Mouse (Mus musculus): ENCODE measurements around the gene Klf11. TPM values are rescaled to one million over a fixed set of nuclear protein-coding genes. Genes with fewer than 3 reads are reported as not detected.
"Not testable (repeated sequence)": the region's sequence is repeated elsewhere in the genome, so short reads cannot be mapped to it uniquely, and the experiment has no call there.

The Klf11 gene
- polyA plus RNA-seq, 1 experiment: 6.7 TPM

- Histone ChIP-seq H3K27ac (ENCODE audit: insufficient read depth, low read depth, low read length) (no peak overlapping the region), H3K4me3 (ENCODE audit: insufficient read depth, low read length) (no peak overlapping the region), H3K4me1 (ENCODE audit: control insufficient read depth, insufficient read depth, low read length) (peaks cover 12% of the 10 kb centered on the region)
- no peak for TF ChIP-seq POLR2A (IDR thresholded peaks at IDR 0.05; ENCODE audit: borderline replicate concordance, low read depth, low read length)
- no peak for TF ChIP-seq CTCF (IDR thresholded peaks at IDR 0.05; ENCODE audit: low read depth, low read length)
Measured at GRCm38 (mm10) chr12:24630220-24630619, 20.9 kb upstream of the Klf11 start.

GRCm38 (mm10) chr12:24632404-24632803, 18.7 kb upstream of the Klf11 start:
- no peak overlapping the region for H3K4me3 ChIP-seq (ENCODE audit: insufficient read depth, low read length)
- H3K4me1 ChIP-seq (ENCODE audit: control insufficient read depth, insufficient read depth, low read length): peaks cover 12% of the 10 kb centered on the region
- no peak overlapping the region for H3K27ac ChIP-seq (ENCODE audit: insufficient read depth, low read depth, low read length)
- TF ChIP-seq CTCF (IDR thresholded peaks at IDR 0.05; ENCODE audit: low read depth, low read length) (no peak), POLR2A (IDR thresholded peaks at IDR 0.05; ENCODE audit: borderline replicate concordance, low read depth, low read length) (no peak)

DNA sequence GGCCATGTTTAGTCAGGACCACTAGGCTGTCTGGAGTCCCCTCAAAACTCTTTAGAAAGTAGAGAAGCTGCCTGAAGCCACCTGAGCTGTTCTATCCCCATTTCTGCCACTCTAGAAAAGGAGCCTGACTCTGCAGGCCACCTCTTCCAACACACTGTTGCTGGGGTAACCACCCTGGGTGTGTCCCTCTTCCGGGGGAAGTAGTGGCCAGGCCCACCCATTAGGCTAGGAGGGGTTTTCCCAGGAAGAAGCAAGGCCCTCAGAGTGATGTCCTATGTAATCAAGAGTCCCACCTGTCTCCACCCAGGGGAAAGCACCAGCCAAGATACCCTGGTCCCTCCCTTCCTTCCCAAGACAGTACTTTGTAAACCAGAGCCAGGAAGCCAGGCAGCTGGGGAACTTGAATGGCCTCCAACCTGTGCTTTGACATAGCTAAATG, 17.3 kb upstream of the Klf11 start:
- peaks cover 12% of the 10 kb centered on the region for H3K4me1 ChIP-seq (ENCODE audit: control insufficient read depth, insufficient read depth, low read length)
- no peak overlapping the region for H3K27ac ChIP-seq (ENCODE audit: insufficient read depth, low read depth, low read length)
- TF ChIP-seq POLR2A (IDR thresholded peaks at IDR 0.05; ENCODE audit: borderline replicate concordance, low read depth, low read length) (no peak), CTCF (IDR thresholded peaks at IDR 0.05; ENCODE audit: low read depth, low read length) (no peak)
- H3K4me3 ChIP-seq (ENCODE audit: insufficient read depth, low read length): no peak overlapping the region

GRCm38 (mm10) chr12:24634212-24634611, 16.9 kb upstream of the Klf11 start:
- H3K4me1 ChIP-seq (ENCODE audit: control insufficient read depth, insufficient read depth, low read length): peaks cover 12% of the 10 kb centered on the region
- no peak overlapping the region for H3K27ac ChIP-seq (ENCODE audit: insufficient read depth, low read depth, low read length)
- H3K4me3 ChIP-seq (ENCODE audit: insufficient read depth, low read length): no peak overlapping the region
- TF ChIP-seq POLR2A (IDR thresholded peaks at IDR 0.05; ENCODE audit: borderline replicate concordance, low read depth, low read length): no peak
- TF ChIP-seq CTCF (IDR thresholded peaks at IDR 0.05; ENCODE audit: low read depth, low read length): no peak

DNA sequence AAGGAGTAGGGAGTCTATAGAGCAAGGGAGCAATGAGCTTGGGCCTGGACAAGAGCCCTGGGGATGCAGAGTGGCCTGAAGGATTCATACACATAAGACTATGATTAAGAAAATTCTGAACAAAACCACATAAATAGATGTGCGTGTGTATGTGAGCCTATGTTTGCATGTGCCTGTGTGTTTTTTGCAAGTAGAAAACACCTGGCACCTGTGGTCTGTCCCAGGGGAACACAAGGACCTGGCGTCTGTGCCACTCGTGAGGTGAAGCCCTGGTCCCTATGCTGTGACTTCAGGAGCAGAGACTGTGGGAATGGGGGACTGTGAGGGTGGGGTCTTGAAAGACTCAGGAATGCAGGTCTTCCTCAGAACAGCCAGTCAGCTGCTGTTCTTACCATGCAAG, 16.4 kb upstream of the Klf11 start:
- H3K4me3 ChIP-seq (ENCODE audit: insufficient read depth, low read length): no peak overlapping the region
- peaks cover 12% of the 10 kb centered on the region for H3K4me1 ChIP-seq (ENCODE audit: control insufficient read depth, insufficient read depth, low read length)
- no peak overlapping the region for H3K27ac ChIP-seq (ENCODE audit: insufficient read depth, low read depth, low read length)
- TF ChIP-seq POLR2A (IDR thresholded peaks at IDR 0.05; ENCODE audit: borderline replicate concordance, low read depth, low read length): no peak
- no peak for TF ChIP-seq CTCF (IDR thresholded peaks at IDR 0.05; ENCODE audit: low read depth, low read length)

- not testable (repeated sequence) for H3K4me1 ChIP-seq (ENCODE audit: control insufficient read depth, insufficient read depth, low read length); H3K27ac ChIP-seq (ENCODE audit: insufficient read depth, low read depth, low read length)
Measured at GRCm38 (mm10) chr12:24638787-24639186, 12.3 kb upstream of the Klf11 start.

DNA sequence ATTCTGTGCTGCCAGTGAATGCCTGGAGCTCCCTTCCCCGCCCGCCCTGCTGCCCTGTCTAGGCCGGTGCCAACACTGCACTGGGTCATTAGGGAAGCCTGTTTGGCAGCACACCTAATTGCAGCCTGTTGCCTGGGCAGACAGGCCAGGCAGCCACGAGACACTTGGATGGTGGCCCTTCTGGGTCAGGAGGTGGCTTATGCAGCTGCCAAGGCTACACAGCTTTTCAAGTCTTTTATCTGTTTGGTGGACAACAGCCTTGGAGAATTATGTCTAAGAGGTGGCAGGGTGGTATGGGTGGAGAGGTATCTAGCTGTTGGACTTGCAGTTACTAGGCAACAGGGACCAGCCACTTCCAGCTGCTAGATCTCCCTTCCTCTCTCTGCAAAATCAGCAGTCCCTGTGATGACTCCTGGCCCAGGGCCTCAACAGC, 8.7 kb upstream of the Klf11 start:
- Histone ChIP-seq H3K27ac (ENCODE audit: insufficient read depth, low read depth, low read length) (no peak overlapping the region), H3K4me1 (ENCODE audit: control insufficient read depth, insufficient read depth, low read length) (no peaks in the 10 kb centered on the region), H3K4me3 (ENCODE audit: insufficient read depth, low read length) (no peak overlapping the region)
- no peak for TF ChIP-seq CTCF (IDR thresholded peaks at IDR 0.05; ENCODE audit: low read depth, low read length)
- TF ChIP-seq POLR2A (IDR thresholded peaks at IDR 0.05; ENCODE audit: borderline replicate concordance, low read depth, low read length): no peak

More at GRCm38 (mm10) chr12:24638787-24639186, 12.3 kb upstream of the Klf11 start:
- H3K4me3 ChIP-seq (ENCODE audit: insufficient read depth, low read length): not testable (repeated sequence)

- Histone ChIP-seq H3K4me3 (ENCODE audit: insufficient read depth, low read length) (no peak overlapping the region), H3K4me1 (ENCODE audit: control insufficient read depth, insufficient read depth, low read length) (no peaks in the 10 kb centered on the region), H3K27ac (ENCODE audit: insufficient read depth, low read depth, low read length) (no peak overlapping the region)
- TF ChIP-seq CTCF (IDR thresholded peaks at IDR 0.05; ENCODE audit: low read depth, low read length): no peak
- TF ChIP-seq POLR2A (IDR thresholded peaks at IDR 0.05; ENCODE audit: borderline replicate concordance, low read depth, low read length): no peak
Measured at GRCm38 (mm10) chr12:24644125-24644571, 6.9 kb upstream of the Klf11 start.

- Histone ChIP-seq H3K4me3 (ENCODE audit: insufficient read depth, low read length) (no peak overlapping the region), H3K27ac (ENCODE audit: insufficient read depth, low read depth, low read length) (no peak overlapping the region), H3K4me1 (ENCODE audit: control insufficient read depth, insufficient read depth, low read length) (peaks cover 6% of the 10 kb centered on the region)
- TF ChIP-seq POLR2A (IDR thresholded peaks at IDR 0.05; ENCODE audit: borderline replicate concordance, low read depth, low read length): no peak
- TF ChIP-seq CTCF (IDR thresholded peaks at IDR 0.05; ENCODE audit: low read depth, low read length): no peak
Measured at GRCm38 (mm10) chr12:24645901-24646300, 5.2 kb upstream of the Klf11 start.

DNA sequence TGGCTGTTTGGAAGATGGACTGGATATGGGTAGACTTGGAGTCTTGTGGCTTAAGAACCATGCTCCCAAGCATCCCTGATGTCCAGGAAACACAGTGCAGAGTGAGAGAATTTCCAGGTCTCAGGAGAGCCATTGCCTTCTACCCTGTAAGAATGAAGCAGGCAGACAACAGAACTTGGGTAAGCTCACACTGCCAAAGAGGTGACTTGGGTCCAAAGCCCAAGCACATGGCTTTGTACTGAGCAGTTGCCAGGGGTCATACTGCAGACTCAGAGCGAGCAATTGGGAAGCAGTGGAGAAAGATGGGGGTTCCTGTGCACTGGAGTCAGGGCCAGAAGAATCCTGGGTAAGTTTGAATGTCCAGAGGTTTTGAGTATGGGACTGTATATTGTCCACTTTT, 3.0 kb upstream of the Klf11 start:
- H3K4me1 ChIP-seq (ENCODE audit: control insufficient read depth, insufficient read depth, low read length): peaks cover 14% of the 10 kb centered on the region
- no peak overlapping the region for H3K27ac ChIP-seq (ENCODE audit: insufficient read depth, low read depth, low read length)
- no peak for TF ChIP-seq POLR2A (IDR thresholded peaks at IDR 0.05; ENCODE audit: borderline replicate concordance, low read depth, low read length)
- TF ChIP-seq CTCF (IDR thresholded peaks at IDR 0.05; ENCODE audit: low read depth, low read length): no peak
- no peak overlapping the region for H3K4me3 ChIP-seq (ENCODE audit: insufficient read depth, low read length)

All from bone marrow macrophage, adult 2 months (primary cell).